Mouse (Mus musculus): ENCODE data around the gene Suclg1.

Suclg1 gene

GRCm38 (mm10) chr6:73248237-73249048 is at the start of gene Suclg1:
Suclg1 (plus strand) TSS chr6:73248382.
- peak; percentile 82 to 86 for DNase-seq (ENCODE audit: low spot score in 2 of 2)

GRCm38 (mm10) chr6:73203724-73204123 is 44.5 kb upstream of the Suclg1 start:
- DNase-seq (ENCODE audit: low spot score in 2 of 2) = no peak

- DNase-seq (ENCODE audit: low spot score in 2 of 2) = no peak
Observed at GRCm38 (mm10) chr6:73204937-73205336, 43.2 kb upstream of the Suclg1 start.

- no peak for DNase-seq (ENCODE audit: low spot score in 2 of 2)
Observed at GRCm38 (mm10) chr6:73209598-73209997, 38.6 kb upstream of the Suclg1 start.

- DNase-seq (ENCODE audit: low spot score in 2 of 2) = no peak
Observed at GRCm38 (mm10) chr6:73210445-73210972, 37.7 kb upstream of the Suclg1 start.

GRCm38 (mm10) chr6:73211036-73211435 is 37.1 kb upstream of the Suclg1 start:
- DNase-seq (ENCODE audit: low spot score in 2 of 2) = no peak

- no peak for DNase-seq (ENCODE audit: low spot score in 2 of 2)
Observed at GRCm38 (mm10) chr6:73211602-73212001, 36.6 kb upstream of the Suclg1 start.

GRCm38 (mm10) chr6:73221189-73221957 is 26.8 kb upstream of the Suclg1 start, which contains the start of gene Dnah6:
Dnah6 (minus strand) TSS chr6:73221651.
- peak; percentile 81 to 84 for DNase-seq (ENCODE audit: low spot score in 2 of 2)

GRCm38 (mm10) chr6:73221958-73222735 is 26.0 kb upstream of the Suclg1 start:
- DNase-seq (ENCODE audit: low spot score in 2 of 2) = no peak

GRCm38 (mm10) chr6:73222841-73223526 is 25.2 kb upstream of the Suclg1 start:
- DNase-seq (ENCODE audit: low spot score in 2 of 2) = peak; percentile 37 to 82

GRCm38 (mm10) chr6:73227376-73228158 is 20.6 kb upstream of the Suclg1 start:
- no peak for DNase-seq (ENCODE audit: low spot score in 2 of 2)

GRCm38 (mm10) chr6:73228408-73228807 is 19.8 kb upstream of the Suclg1 start:
- peak in 1 of 2 experiments; percentile 36 for DNase-seq (ENCODE audit: low spot score in 2 of 2)

GRCm38 (mm10) chr6:73228881-73229280 is 19.3 kb upstream of the Suclg1 start:
- no peak for DNase-seq (ENCODE audit: low spot score in 2 of 2)

GRCm38 (mm10) chr6:73232152-73232584 is 16.0 kb upstream of the Suclg1 start:
- no peak for DNase-seq (ENCODE audit: low spot score in 2 of 2)

GRCm38 (mm10) chr6:73233202-73233726 is 14.9 kb upstream of the Suclg1 start:
- no peak for DNase-seq (ENCODE audit: low spot score in 2 of 2)

- DNase-seq (ENCODE audit: low spot score in 2 of 2) = no peak
Observed at GRCm38 (mm10) chr6:73234302-73234900, 13.8 kb upstream of the Suclg1 start.

- DNase-seq (ENCODE audit: low spot score in 2 of 2) = no peak
Observed at GRCm38 (mm10) chr6:73235650-73236049, 12.5 kb upstream of the Suclg1 start.

GRCm38 (mm10) chr6:73246821-73247220 is 1.4 kb upstream of the Suclg1 start:
- no peak for DNase-seq (ENCODE audit: low spot score in 2 of 2)

GRCm38 (mm10) chr6:73247452-73247851 is 730 bp upstream of the Suclg1 start:
- no peak for DNase-seq (ENCODE audit: low spot score in 2 of 2)

GRCm38 (mm10) chr6:73249049-73249422 is 854 bp downstream of the Suclg1 start:
- DNase-seq (ENCODE audit: low spot score in 2 of 2) = no peak
